Mouse (Mus musculus) adrenal gland, postnatal 10 days (tissue): ENCODE results near the gene 4930451I11Rik. TPM values are rescaled to one million over a fixed set of nuclear protein-coding genes. Genes with fewer than 3 reads are reported as not detected.

Experiments
- DNase-seq: peaks from one replicate; pipeline ENCODE4 v3.0.0; 2021; ENCODE audit warnings: mixed read lengths
- total RNA-seq, 2 experiments: library from RNA; stranded (reverse); gene quantifications; 2 replicates each; pipeline ENCODE4 v1.2.3; 2021

4930451I11Rik gene
- total RNA-seq, 2 experiments from 2014 or later: not detected

GRCm38 (mm10) chr7:126799468-126800268 is 31.8 kb downstream of the 4930451I11Rik start:
- DNase-seq: peak; percentile 59

- peak; percentile 98 for DNase-seq
These were observed 32.4 kb downstream of the 4930451I11Rik start for GRCm38 (mm10) chr7:126799050-126799467.

DNA sequence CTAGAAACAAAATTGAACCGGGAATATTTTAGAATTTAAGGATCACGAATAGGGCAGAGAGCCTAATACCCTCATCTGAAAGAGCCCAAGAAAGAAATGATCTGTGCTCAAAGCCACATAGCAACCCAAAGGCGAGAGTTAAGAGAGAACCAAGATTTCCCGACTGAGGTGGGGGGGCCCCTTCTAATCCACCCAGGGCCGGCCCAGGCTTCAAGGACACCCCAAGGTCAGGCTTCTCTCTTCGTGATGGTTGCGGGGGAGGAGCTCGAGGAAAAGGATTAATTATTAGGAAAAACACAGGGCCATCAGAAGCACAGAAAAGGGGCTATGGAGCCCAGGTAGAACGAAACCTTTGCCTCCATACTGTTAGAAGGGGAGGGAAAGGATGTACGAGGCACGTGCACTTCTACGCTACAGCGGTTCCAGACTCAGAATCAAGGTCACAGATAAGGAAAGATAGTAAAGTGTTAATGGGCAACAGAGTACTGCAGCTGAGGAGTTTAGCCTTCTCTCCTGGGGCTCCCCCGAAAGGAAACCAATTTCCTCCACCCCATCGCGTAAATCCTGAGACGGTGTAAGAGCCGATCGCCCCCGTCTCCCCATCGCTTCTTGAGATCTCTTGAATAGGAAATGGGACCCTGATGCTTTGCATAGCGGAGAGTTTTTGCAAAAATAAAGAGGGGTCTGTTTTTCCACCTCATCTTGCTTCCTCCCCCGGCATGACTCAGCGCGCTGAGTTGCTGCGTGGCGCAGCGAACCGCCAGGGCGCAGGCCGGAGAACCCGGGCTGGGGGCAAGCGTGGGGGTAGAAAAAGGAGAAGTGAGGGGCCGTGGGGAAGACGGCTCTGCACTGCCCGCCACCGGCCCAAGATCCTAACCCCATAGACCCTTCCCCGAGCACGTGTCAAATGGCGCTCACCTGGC is 33.1 kb downstream of the 4930451I11Rik start:
- peak; percentile 71 for DNase-seq

- peak; percentile 75 for DNase-seq
These were observed 33.9 kb downstream of the 4930451I11Rik start, which contains the start of gene Fam57b for GRCm38 (mm10) chr7:126797411-126798126. Fam57b (plus strand) TSS chr7:126797668.

DNA sequence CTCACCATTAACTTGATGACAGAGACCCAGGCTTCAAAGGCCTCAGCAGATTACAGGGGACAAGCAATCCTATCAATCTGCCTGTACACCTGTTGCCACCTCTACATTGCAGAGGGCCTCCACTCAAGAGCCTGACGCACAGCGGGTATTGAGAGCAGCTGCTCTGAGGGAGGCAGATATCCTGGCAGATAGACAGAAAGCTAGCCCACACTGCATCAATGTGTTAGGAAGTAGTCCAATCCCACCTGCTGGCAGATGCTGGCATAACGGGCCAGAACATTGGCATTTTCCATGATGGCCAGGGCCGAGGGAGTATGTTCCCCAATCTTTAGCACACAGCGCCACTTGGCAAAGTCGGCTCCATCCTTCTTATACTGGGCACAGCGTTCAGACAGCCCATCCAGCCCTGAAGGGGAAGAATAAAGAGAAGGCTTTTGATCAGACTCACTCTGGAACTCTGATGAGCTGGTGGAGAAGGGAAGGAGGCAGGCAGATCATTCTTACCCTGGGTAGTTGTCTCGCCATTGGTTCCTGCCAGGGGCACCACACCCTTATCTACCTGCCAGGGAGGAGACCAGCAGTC is 35.0 kb downstream of the 4930451I11Rik start:
- no peak for DNase-seq

GRCm38 (mm10) chr7:126795387-126796317 is 35.8 kb downstream of the 4930451I11Rik start:
- no peak for DNase-seq

- DNase-seq: no peak
These were observed 37.2 kb downstream of the 4930451I11Rik start for GRCm38 (mm10) chr7:126794271-126794605.

GRCm38 (mm10) chr7:126793456-126794270 is 37.8 kb downstream of the 4930451I11Rik start:
- no peak for DNase-seq

- no peak for DNase-seq
These were observed 38.6 kb downstream of the 4930451I11Rik start for GRCm38 (mm10) chr7:126792721-126793443.

DNA sequence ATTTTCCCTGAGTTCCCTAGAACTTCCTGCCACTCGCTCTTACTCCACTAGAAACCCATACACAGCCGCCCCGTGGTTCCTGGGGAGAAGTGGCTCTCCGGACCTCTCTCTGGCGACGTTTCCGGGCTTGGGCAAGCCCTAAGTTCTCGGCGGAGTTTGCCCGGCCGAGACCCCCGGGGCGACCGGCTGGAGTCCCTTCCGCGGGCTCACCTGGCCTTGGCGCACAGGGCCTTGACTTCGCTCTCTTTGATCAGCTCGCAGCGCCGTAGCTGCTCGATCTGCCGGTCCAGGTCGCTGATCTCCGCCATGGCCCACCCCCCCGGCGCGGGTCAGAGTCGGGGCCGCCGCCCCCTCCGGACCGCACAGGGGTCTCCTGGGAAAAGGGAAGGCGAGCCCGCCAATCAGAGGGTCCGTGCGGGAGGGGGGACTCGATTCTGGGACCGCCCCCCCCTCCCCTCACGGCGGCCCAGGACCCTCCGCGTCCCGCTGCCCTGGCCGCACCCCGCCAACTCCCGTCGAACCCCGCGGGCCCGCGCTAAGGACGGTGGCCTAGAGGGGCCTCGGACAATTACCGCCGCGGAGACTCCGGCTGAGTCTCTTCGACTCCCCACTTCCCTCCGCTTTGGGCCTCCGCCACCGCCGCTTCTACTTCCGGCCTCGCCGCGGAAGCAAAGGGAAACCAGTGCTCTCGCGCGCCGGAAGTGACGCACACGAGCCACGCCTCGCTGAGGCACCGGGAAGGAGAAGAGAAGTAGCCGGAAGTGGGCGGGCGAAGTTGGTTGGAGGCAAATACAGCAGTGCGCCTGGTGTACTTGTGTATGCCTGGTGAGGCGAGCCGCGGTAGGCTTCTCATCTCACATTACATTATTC is 39.4 kb downstream of the 4930451I11Rik start, which contains the start of gene Ppp4c:
Gene Ppp4c, minus strand, starts transcription at position 646 of the 870 bp plus-strand sequence.
- peak; percentile 98 for DNase-seq

- DNase-seq: no peak
These were observed 42.3 kb downstream of the 4930451I11Rik start for GRCm38 (mm10) chr7:126789141-126789540.

- DNase-seq: no peak
These were observed 45.3 kb downstream of the 4930451I11Rik start for GRCm38 (mm10) chr7:126786142-126786541.

DNA sequence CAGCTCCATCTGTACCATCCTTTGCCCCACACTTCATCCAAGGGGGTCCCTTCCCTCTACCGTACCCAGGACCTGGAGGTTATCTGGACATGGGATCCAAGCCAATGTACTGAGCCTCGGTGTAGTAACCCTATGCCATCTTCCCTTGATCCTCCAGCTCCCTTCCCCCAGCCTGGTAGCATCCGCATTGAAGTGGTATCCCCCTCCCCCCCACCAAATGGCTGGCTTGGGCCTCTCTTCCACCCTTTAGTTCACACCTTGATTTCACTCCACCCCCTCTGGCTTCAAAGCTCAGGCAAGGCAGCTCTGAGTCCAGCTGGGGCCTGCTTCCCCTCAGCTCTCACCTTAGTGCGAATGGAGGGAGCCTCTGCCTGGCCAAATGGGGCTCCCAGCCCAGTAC is 46.4 kb downstream of the 4930451I11Rik start:
- no peak for DNase-seq

DNA sequence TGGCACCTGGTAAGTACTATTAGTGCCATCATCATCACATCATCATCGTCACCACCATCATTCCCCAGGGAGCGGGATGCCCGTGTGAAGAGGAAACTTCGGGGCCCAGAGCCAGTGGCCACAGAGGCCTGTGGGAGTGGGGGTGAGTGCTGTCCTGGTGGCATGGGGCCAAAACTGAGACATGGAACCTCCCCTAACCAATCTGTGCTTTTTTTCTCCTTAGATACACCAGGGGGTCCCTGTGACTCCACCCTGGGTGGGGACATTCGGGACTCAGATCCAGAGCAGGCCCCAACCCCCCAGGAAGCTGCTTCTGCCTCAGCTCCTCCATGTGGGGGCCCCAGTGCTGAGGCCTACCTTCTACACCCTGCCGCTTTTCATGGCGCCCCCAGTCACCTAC is 47.0 kb downstream of the 4930451I11Rik start:
- DNase-seq: no peak

DNA sequence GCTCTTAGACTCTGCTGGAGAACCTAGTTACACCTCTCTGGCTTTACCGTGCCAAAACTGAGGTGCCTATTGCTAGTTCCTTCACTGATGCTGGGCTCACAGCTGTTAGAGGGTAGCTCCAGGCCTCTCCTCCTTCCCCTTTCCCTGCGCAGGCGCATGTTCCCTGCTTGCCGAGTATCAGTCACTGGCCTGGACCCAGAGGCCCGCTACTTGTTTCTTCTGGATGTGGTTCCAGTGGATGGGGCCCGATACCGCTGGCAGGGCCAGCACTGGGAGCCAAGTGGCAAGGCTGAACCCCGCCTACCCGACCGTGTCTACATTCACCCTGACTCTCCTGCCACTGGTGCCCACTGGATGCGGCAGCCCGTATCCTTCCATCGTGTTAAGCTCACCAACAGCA is 48.7 kb downstream of the 4930451I11Rik start:
- DNase-seq: no peak

GRCm38 (mm10) chr7:126781661-126782370 is 49.6 kb downstream of the 4930451I11Rik start:
- no peak for DNase-seq

DNA sequence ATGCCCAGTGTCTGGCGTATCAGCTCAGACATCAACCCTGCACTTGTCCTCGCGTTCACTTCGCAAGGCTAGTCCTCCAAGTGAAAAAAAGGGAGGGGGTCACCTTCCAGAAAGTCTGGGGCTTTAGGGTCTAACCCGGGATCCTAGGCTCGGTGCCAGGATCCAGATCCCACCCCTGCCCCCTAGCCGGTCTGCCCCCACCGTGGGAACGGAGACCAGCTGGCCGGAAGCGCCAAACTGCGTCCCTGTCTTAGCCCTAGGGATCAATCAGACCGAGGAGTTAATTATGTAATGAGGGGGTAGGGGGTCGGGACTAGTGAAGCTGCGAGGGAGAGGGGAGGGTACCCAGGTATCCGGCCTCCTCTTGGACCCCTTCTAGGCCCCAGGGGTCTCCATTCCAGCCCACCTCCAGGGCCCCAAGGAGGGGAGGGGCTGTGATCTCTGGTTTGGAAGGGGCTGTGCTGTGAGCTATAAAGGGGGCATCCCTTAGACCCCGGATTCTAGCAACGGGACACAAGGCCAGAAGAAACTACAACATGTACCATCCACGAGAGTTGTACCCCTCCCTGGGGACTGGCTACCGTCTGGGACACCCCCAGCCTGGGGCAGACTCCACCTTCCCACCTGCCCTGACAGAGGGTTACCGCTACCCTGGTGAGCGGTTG is 50.3 kb downstream of the 4930451I11Rik start, which contains the start of gene Tbx6:
Gene Tbx6, plus strand, starts transcription at position 513 of the 665 bp plus-strand sequence.
- DNase-seq: peak; percentile 55
